Mouse (Mus musculus): ENCODE measurements around the gene Snx29.
"Not testable (repeated sequence)": the region's sequence is repeated elsewhere in the genome, so short reads cannot be mapped to it uniquely, and the experiment has no call there.

Snx29 gene

GRCm38 (mm10) chr16:11561714-11562113, 239.0 kb downstream of the Snx29 start:
- no peak for TF ChIP-seq NANOG (IDR thresholded peaks at IDR 0.05; ENCODE audit: borderline replicate concordance, low read length)
- no peak for TF ChIP-seq POU5F1 (IDR thresholded peaks at IDR 0.05; ENCODE audit: borderline replicate concordance, low read length)
- TF ChIP-seq CTCF (conservative IDR thresholded peaks at IDR 0.05; ENCODE audit: low read length): no peak
- Histone ChIP-seq H3K9me3 (ENCODE audit: low read length) (no peaks in the 10 kb centered on the region), H3K4me1 (replicated peaks; ENCODE audit: low read depth, low read length) (no peaks in the 10 kb centered on the region), H3K4me3 (replicated peaks; ENCODE audit: low read length) (no peak overlapping the region), H3K36me3 (ENCODE audit: insufficient read depth, low read length) (no peaks in the 10 kb centered on the region), H3K27me3 (ENCODE audit: insufficient read depth, low read length) (no peaks in the 10 kb centered on the region)

GRCm38 (mm10) chr16:11563846-11564245, 241.1 kb downstream of the Snx29 start:
- H3K4me1 ChIP-seq (replicated peaks; ENCODE audit: low read depth, low read length): no peaks in the 10 kb centered on the region
- no peaks in the 10 kb centered on the region for H3K27me3 ChIP-seq (ENCODE audit: insufficient read depth, low read length)
- TF ChIP-seq POU5F1 (IDR thresholded peaks at IDR 0.05; ENCODE audit: borderline replicate concordance, low read length): no peak
- no peak overlapping the region for H3K4me3 ChIP-seq (replicated peaks; ENCODE audit: low read length)
- H3K36me3 ChIP-seq (ENCODE audit: insufficient read depth, low read length): no peaks in the 10 kb centered on the region
- no peaks in the 10 kb centered on the region for H3K9me3 ChIP-seq (ENCODE audit: low read length)

GRCm38 (mm10) chr16:11565126-11565525, 242.4 kb downstream of the Snx29 start:
- TF ChIP-seq CTCF (conservative IDR thresholded peaks at IDR 0.05; ENCODE audit: low read length) (no peak), POU5F1 (IDR thresholded peaks at IDR 0.05; ENCODE audit: borderline replicate concordance, low read length) (no peak), NANOG (IDR thresholded peaks at IDR 0.05; ENCODE audit: borderline replicate concordance, low read length) (no peak)
- H3K9me3 ChIP-seq (ENCODE audit: low read length): no peaks in the 10 kb centered on the region
- no peaks in the 10 kb centered on the region for H3K36me3 ChIP-seq (ENCODE audit: insufficient read depth, low read length)
- no peaks in the 10 kb centered on the region for H3K4me1 ChIP-seq (replicated peaks; ENCODE audit: low read depth, low read length)
- H3K27me3 ChIP-seq (ENCODE audit: insufficient read depth, low read length): no peaks in the 10 kb centered on the region
- H3K4me3 ChIP-seq (replicated peaks; ENCODE audit: low read length): no peak overlapping the region

GRCm38 (mm10) chr16:11567594-11567993, 244.9 kb downstream of the Snx29 start:
- no peaks in the 10 kb centered on the region for H3K36me3 ChIP-seq (ENCODE audit: insufficient read depth, low read length)
- no peaks in the 10 kb centered on the region for H3K9me3 ChIP-seq (ENCODE audit: low read length)
- H3K4me1 ChIP-seq (replicated peaks; ENCODE audit: low read depth, low read length): no peaks in the 10 kb centered on the region
- H3K27me3 ChIP-seq (ENCODE audit: insufficient read depth, low read length): no peaks in the 10 kb centered on the region
- H3K4me3 ChIP-seq (replicated peaks; ENCODE audit: low read length): no peak overlapping the region
- TF ChIP-seq POU5F1 (IDR thresholded peaks at IDR 0.05; ENCODE audit: borderline replicate concordance, low read length): no peak
- TF ChIP-seq NANOG (IDR thresholded peaks at IDR 0.05; ENCODE audit: borderline replicate concordance, low read length): no peak

GRCm38 (mm10) chr16:11568095-11568494, 245.4 kb downstream of the Snx29 start:
- H3K4me3 ChIP-seq (replicated peaks; ENCODE audit: low read length): no peak overlapping the region
- TF ChIP-seq NANOG (IDR thresholded peaks at IDR 0.05; ENCODE audit: borderline replicate concordance, low read length) (no peak), CTCF (conservative IDR thresholded peaks at IDR 0.05; ENCODE audit: low read length) (no peak), POU5F1 (IDR thresholded peaks at IDR 0.05; ENCODE audit: borderline replicate concordance, low read length) (no peak)
- no peaks in the 10 kb centered on the region for H3K27me3 ChIP-seq (ENCODE audit: insufficient read depth, low read length)
- H3K4me1 ChIP-seq (replicated peaks; ENCODE audit: low read depth, low read length): no peaks in the 10 kb centered on the region
- no peaks in the 10 kb centered on the region for H3K36me3 ChIP-seq (ENCODE audit: insufficient read depth, low read length)
- no peaks in the 10 kb centered on the region for H3K9me3 ChIP-seq (ENCODE audit: low read length)

- Histone ChIP-seq H3K4me1 (replicated peaks; ENCODE audit: low read depth, low read length) (no peaks in the 10 kb centered on the region), H3K36me3 (ENCODE audit: insufficient read depth, low read length) (no peaks in the 10 kb centered on the region), H3K4me3 (replicated peaks; ENCODE audit: low read length) (no peak overlapping the region), H3K9me3 (ENCODE audit: low read length) (no peaks in the 10 kb centered on the region), H3K27me3 (ENCODE audit: insufficient read depth, low read length) (no peaks in the 10 kb centered on the region)
- TF ChIP-seq POU5F1 (IDR thresholded peaks at IDR 0.05; ENCODE audit: borderline replicate concordance, low read length) (no peak), CTCF (conservative IDR thresholded peaks at IDR 0.05; ENCODE audit: low read length) (no peak), NANOG (IDR thresholded peaks at IDR 0.05; ENCODE audit: borderline replicate concordance, low read length) (no peak)
Observed at GRCm38 (mm10) chr16:11568601-11569000, 245.9 kb downstream of the Snx29 start.

GRCm38 (mm10) chr16:11569127-11569526, 246.4 kb downstream of the Snx29 start:
- Histone ChIP-seq H3K4me3 (replicated peaks; ENCODE audit: low read length) (no peak overlapping the region), H3K4me1 (replicated peaks; ENCODE audit: low read depth, low read length) (no peaks in the 10 kb centered on the region), H3K27me3 (ENCODE audit: insufficient read depth, low read length) (no peaks in the 10 kb centered on the region), H3K9me3 (ENCODE audit: low read length) (no peaks in the 10 kb centered on the region), H3K36me3 (ENCODE audit: insufficient read depth, low read length) (no peaks in the 10 kb centered on the region)
- TF ChIP-seq POU5F1 (IDR thresholded peaks at IDR 0.05; ENCODE audit: borderline replicate concordance, low read length) (no peak), CTCF (conservative IDR thresholded peaks at IDR 0.05; ENCODE audit: low read length) (no peak), NANOG (IDR thresholded peaks at IDR 0.05; ENCODE audit: borderline replicate concordance, low read length) (no peak)

GRCm38 (mm10) chr16:11570072-11570471, 247.4 kb downstream of the Snx29 start:
- H3K36me3 ChIP-seq (ENCODE audit: insufficient read depth, low read length): no peaks in the 10 kb centered on the region
- H3K4me1 ChIP-seq (replicated peaks; ENCODE audit: low read depth, low read length): no peaks in the 10 kb centered on the region
- TF ChIP-seq POU5F1 (IDR thresholded peaks at IDR 0.05; ENCODE audit: borderline replicate concordance, low read length) (no peak), NANOG (IDR thresholded peaks at IDR 0.05; ENCODE audit: borderline replicate concordance, low read length) (no peak), CTCF (conservative IDR thresholded peaks at IDR 0.05; ENCODE audit: low read length) (no peak)
- H3K27me3 ChIP-seq (ENCODE audit: insufficient read depth, low read length): no peaks in the 10 kb centered on the region
- no peak overlapping the region for H3K4me3 ChIP-seq (replicated peaks; ENCODE audit: low read length)
- no peaks in the 10 kb centered on the region for H3K9me3 ChIP-seq (ENCODE audit: low read length)

- no peak for TF ChIP-seq NANOG (IDR thresholded peaks at IDR 0.05; ENCODE audit: borderline replicate concordance, low read length)
Observed at GRCm38 (mm10) chr16:11574517-11574916, 251.8 kb downstream of the Snx29 start.

GRCm38 (mm10) chr16:11575733-11576132, 253.0 kb downstream of the Snx29 start:
- not testable (repeated sequence) for H3K36me3 ChIP-seq (ENCODE audit: insufficient read depth, low read length); H3K9me3 ChIP-seq (ENCODE audit: low read length); H3K27me3 ChIP-seq (ENCODE audit: insufficient read depth, low read length); H3K4me1 ChIP-seq (replicated peaks; ENCODE audit: low read depth, low read length); H3K4me3 ChIP-seq (replicated peaks; ENCODE audit: low read length)

More at GRCm38 (mm10) chr16:11574517-11574916, 251.8 kb downstream of the Snx29 start:
- Histone ChIP-seq H3K9me3 (ENCODE audit: low read length) (no peaks in the 10 kb centered on the region), H3K27me3 (ENCODE audit: insufficient read depth, low read length) (no peaks in the 10 kb centered on the region), H3K36me3 (ENCODE audit: insufficient read depth, low read length) (no peaks in the 10 kb centered on the region), H3K4me3 (replicated peaks; ENCODE audit: low read length) (no peak overlapping the region), H3K4me1 (replicated peaks; ENCODE audit: low read depth, low read length) (no peaks in the 10 kb centered on the region)

All from E14TG2a.4 (cell line).